Mouse (Mus musculus) G1E (cell line): Measurements from ENCODE around the gene Ptprg.

Experiments used
- CTCF ChIP-seq: IDR thresholded peaks from 2 replicates; pipeline ENCODE4 v1.5.1; 2012; ENCODE audit warnings: low read depth, low read length, inconsistent platforms, mixed read lengths
- GATA1 ChIP-seq: IDR thresholded peaks from 2 replicates; pipeline ENCODE4 v1.6.1; 2012; ENCODE audit warnings: borderline replicate concordance, low read length, inconsistent platforms, mixed read lengths
- TAL1 ChIP-seq: conservative IDR thresholded peaks from 2 replicates; pipeline ENCODE4 v1.6.1; 2012; ENCODE audit warnings: low read depth, low read length, inconsistent platforms, mixed read lengths

- TF ChIP-seq CTCF = no peak
- TF ChIP-seq GATA1 = no peak
- no peak for TF ChIP-seq TAL1
These were observed 117.5 kb downstream of the Ptprg start for GRCm38 (mm10) chr14:11670847-11671246.
